Mouse (Mus musculus) embryonic facial prominence, embryonic 14.5 days (tissue): ENCODE results near the gene Syn3. TPM values are rescaled to one million over a fixed set of nuclear protein-coding genes. Genes with fewer than 3 reads are reported as not detected.

ENCODE experiments used
- ATAC-seq: fragments of 200-750 bp; cut with Nextera tagmentation; 2 replicates; pipeline ENCODE4 v1.8.0; 2017; ENCODE audit warnings: low read depth, moderate number of reproducible peaks, moderate TSS enrichment
- DNase-seq: peaks from one replicate; pipeline ENCODE4 v3.0.0-alpha.2; 2015; ENCODE audit warnings: low spot score
- H3K27ac ChIP-seq: fragments of 300-500 bp; sonication (generic); replicated peaks from 2 replicates; pipeline ENCODE4 v1.5.1; 2014; ENCODE audit warnings: low read depth, mild to moderate bottlenecking, low read length, moderate library complexity
- H3K27me3 ChIP-seq: fragments of 300-500 bp; sonication (generic); replicated peaks from 2 replicates; pipeline ENCODE4 v1.6.1; 2014; ENCODE audit warnings: low read length; ENCODE audit not compliant: control insufficient read depth, insufficient read depth
- H3K36me3 ChIP-seq: fragments of 300-500 bp; sonication (generic); 2 replicates; pipeline ENCODE4 v1.6.1; 2014; ENCODE audit warnings: low read length, mixed read lengths; ENCODE audit not compliant: control insufficient read depth, insufficient read depth
- H3K4me1 ChIP-seq: fragments of 300-500 bp; sonication (generic); 2 replicates; pipeline ENCODE4 v1.6.1; 2014; ENCODE audit warnings: antibody characterized with exemption, low read length; ENCODE audit not compliant: control insufficient read depth, insufficient read depth
- H3K4me2 ChIP-seq: fragments of 300-500 bp; sonication (generic); 2 replicates; pipeline ENCODE4 v1.6.1; 2014; ENCODE audit warnings: low read depth, mild to moderate bottlenecking, low read length, moderate library complexity, mixed read lengths
- H3K4me3 ChIP-seq: fragments of 300-500 bp; sonication (generic); 2 replicates; pipeline ENCODE4 v1.5.1; 2014; ENCODE audit warnings: low read depth, mild to moderate bottlenecking, low read length
- H3K9ac ChIP-seq: fragments of 300-500 bp; sonication (generic); 2 replicates; pipeline ENCODE4 v1.6.1; 2014; ENCODE audit warnings: low read depth, mild to moderate bottlenecking, low read length, moderate library complexity, mixed read lengths
- H3K9me3 ChIP-seq: fragments of 300-500 bp; sonication (generic); 2 replicates; pipeline ENCODE4 v1.6.1; 2016; ENCODE audit warnings: low read length; ENCODE audit not compliant: control insufficient read depth
- WGBS: fragments of 180-500 bp; shearing (Covaris S2); extraction: QIAGEN DNeasy Blood & Tissue Kit; methylation state at CpG from one replicate; pipeline ENCODE4 v1.1.7; 2014; 5-methylcytosine and 5-hydroxymethylcytosine counted together
- polyA plus RNA-seq: library from polyadenylated mRNA; unstranded; fragments of >200 nt; fragmentation: Nextera tagmentation; extraction: Ambion mirVana; gene quantifications from 2 replicates; pipeline ENCODE4 v1.2.1, GENCODE M21; 2014

Gene Syn3
- polyA plus RNA-seq, 1 experiment from 2014 or later, result 2.4 TPM

DNA sequence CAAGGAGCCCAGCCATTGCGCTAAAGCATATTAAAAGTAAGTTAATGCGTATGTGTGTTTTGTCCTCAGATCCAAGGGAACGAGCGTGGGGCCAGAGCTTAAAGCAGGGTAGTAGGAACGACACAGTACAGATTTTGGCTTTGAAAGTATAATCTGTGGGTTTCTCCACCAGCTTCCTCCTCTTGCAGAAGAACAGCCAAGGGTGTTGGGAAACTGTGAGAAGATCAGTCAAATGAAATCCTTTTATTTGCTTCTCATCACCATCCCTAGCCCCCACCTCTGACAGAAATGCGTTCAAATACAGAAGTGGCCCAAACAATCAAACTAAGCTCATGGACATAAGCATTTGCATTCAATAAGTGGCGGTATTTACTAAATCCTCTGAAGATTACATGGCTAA is 22.0 kb downstream of the Syn3 start:
- no peak overlapping the region for H3K9ac ChIP-seq
- no peak for DNase-seq
- H3K27ac ChIP-seq, result no peak overlapping the region
- H3K4me2 ChIP-seq, result no peak overlapping the region
- no peaks in the 10 kb centered on the region for H3K27me3 ChIP-seq
- H3K4me1 ChIP-seq, result 0 out of 2 replicates have a peak, but pooled peaks cover 3% of the 10 kb centered on the region
- no peak overlapping the region for H3K4me3 ChIP-seq
- no peaks in the 10 kb centered on the region for H3K9me3 ChIP-seq
- H3K36me3 ChIP-seq, result no peaks in the 10 kb centered on the region
- ATAC-seq, result no peak
- whole genome bisulfite sequencing, result 76% methylated on average over 7 of the region's 7 CpGs

DNA sequence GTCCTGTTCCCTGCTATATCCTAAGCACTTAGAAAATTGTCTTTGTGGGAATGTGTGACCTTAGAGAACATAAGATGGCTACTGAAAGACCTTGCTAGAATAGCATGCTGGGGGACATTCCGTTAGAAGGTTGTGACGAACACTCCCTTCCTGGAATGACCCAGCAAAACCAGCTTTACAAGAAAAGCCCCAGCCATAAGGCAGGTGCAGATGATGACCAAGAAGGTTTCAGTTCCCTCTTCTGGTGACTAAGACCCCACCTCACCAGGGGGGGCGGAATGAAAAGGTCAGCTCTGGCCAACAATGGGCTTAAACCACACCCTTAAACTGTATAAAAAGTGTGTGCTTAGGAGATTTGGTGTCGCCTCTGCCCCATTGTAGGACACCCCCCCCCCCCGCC is 23.4 kb downstream of the Syn3 start:
- Histone ChIP-seq H3K9me3 (no peaks in the 10 kb centered on the region), H3K9ac (no peak overlapping the region)
- WGBS, result 84% methylated on average over 5 of the region's 5 CpGs

DNA sequence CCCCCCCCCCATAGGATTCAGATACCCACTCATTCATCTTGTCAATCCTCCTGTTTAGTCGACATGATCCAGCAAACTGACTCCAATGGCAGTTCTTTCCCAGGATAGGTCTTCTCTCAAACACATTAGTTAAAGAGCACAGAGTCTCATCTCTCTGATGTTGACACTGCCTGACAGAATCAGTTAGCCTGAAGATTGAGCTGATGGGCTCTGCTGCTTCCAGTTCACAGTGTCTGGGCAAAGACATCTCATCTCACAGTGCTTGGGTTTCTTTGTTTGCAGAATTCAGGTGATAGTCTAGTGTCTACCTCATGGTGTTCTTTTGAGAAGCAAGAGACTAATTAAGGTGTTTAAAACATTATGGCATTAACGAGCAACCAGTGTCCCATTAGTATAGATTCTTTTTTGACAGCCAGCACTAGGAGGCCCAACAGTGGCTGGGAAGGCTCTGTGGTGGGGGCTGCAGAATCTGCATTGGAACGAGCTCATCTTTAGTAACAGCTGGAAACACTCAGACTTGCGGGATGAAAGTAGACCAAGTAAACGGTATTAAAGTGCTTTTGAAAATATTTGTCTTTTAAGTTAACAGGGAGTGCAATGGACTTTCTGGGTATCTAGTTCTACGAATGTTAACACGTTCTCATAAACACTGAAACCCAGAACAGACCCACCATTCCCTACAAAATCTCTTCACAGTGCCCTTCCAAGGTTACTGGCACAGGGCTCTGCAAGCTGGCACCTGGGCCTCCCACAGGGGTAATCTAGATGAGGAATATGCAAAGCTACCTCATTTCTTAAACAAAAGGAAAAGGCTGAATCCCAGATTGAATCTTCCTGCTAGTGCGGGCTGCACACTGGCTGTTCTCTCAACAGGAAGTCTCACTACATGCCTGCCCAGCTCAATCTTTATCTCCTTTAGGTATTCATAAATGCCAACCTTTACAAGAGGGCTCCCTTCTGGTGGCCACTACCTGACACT is 24.2 kb downstream of the Syn3 start:
- Histone ChIP-seq H3K4me2 (no peak overlapping the region), H3K27me3 (no peaks in the 10 kb centered on the region), H3K27ac (no peak overlapping the region), H3K36me3 (no peaks in the 10 kb centered on the region), H3K9me3 (no peaks in the 10 kb centered on the region), H3K4me1 (0 out of 2 replicates have a peak, but pooled peaks cover 3% of the 10 kb centered on the region), H3K4me3 (no peak overlapping the region), H3K9ac (no peak overlapping the region)
- ATAC-seq (no peak), DNase-seq (no peak)
- WGBS, result 45% methylated on average over 8 of the region's 8 CpGs

More for the DNA sequence above, 23.4 kb downstream of the Syn3 start:
- Histone ChIP-seq H3K36me3 (no peaks in the 10 kb centered on the region), H3K4me1 (0 out of 2 replicates have a peak, but pooled peaks cover 3% of the 10 kb centered on the region), H3K27me3 (no peaks in the 10 kb centered on the region), H3K27ac (no peak overlapping the region), H3K4me3 (no peak overlapping the region), H3K4me2 (no peak overlapping the region)
- no peak for ATAC-seq
- no peak for DNase-seq

DNA sequence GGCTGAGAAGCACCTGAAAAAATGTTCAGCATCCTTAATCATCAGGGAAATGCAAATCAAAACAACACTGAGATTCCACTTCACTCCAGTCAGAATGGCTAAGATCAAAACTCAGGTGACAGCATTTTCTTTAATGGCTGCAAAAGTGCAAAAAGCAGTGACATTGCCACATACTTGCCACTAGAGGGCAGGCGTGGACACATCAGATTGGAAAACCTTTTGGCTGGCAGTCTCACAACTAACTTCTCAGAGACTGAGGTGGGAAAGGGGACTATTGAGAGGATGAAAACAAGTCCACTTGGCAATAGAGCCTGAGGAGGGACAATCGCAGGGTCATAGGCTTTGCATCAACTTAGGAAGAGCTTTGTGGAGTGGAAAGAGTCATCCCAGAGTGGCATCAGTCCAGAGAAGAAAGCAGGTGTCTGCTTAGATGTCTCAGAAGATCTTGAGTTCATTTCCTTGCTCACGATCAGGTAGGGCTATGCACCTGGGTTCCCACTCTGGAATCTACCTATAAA is 25.0 kb downstream of the Syn3 start:
- H3K9ac ChIP-seq, result no peak overlapping the region
- 37% methylated on average over 3 of the region's 3 CpGs for WGBS
- peak; percentile 74 for DNase-seq
- no peak overlapping the region for H3K4me3 ChIP-seq
- H3K4me2 ChIP-seq, result no peak overlapping the region
- no peaks in the 10 kb centered on the region for H3K27me3 ChIP-seq
- H3K9me3 ChIP-seq, result no peaks in the 10 kb centered on the region
- 0 out of 2 replicates have a peak, but pooled peaks cover 3% of the 10 kb centered on the region for H3K4me1 ChIP-seq
- ATAC-seq, result no peak
- H3K36me3 ChIP-seq, result no peaks in the 10 kb centered on the region
- no peak overlapping the region for H3K27ac ChIP-seq

- Histone ChIP-seq H3K4me3 (no peak overlapping the region), H3K36me3 (no peaks in the 10 kb centered on the region), H3K27ac (no peak overlapping the region), H3K9me3 (no peaks in the 10 kb centered on the region), H3K27me3 (no peaks in the 10 kb centered on the region), H3K4me2 (no peak overlapping the region), H3K4me1 (no peaks in the 10 kb centered on the region), H3K9ac (no peak overlapping the region)
- DNase-seq (no peak), ATAC-seq (no peak)
- WGBS, result 65% methylated on average over 13 of the region's 13 CpGs
Observed at GRCm38 (mm10) chr10:86468612-86469546, 29.8 kb downstream of the Syn3 start.

- no peaks in the 10 kb centered on the region for H3K27me3 ChIP-seq
- WGBS, result 20% methylated on average over 5 of the region's 5 CpGs
- no peaks in the 10 kb centered on the region for H3K36me3 ChIP-seq
- no peak overlapping the region for H3K27ac ChIP-seq
- peak; percentile 86 for ATAC-seq
- H3K9ac ChIP-seq, result no peak overlapping the region
- peak; percentile 81 for DNase-seq
- H3K4me1 ChIP-seq, result no peaks in the 10 kb centered on the region
- no peaks in the 10 kb centered on the region for H3K9me3 ChIP-seq
- H3K4me2 ChIP-seq, result no peak overlapping the region
- H3K4me3 ChIP-seq, result no peak overlapping the region
Observed at GRCm38 (mm10) chr10:86463538-86464199, 35.0 kb downstream of the Syn3 start.

- Histone ChIP-seq H3K4me1 (no peaks in the 10 kb centered on the region), H3K36me3 (no peaks in the 10 kb centered on the region), H3K9ac (no peak overlapping the region), H3K4me2 (no peak overlapping the region), H3K27me3 (no peaks in the 10 kb centered on the region), H3K9me3 (no peaks in the 10 kb centered on the region), H3K27ac (no peak overlapping the region), H3K4me3 (no peak overlapping the region)
- no peak for DNase-seq
- WGBS, result 71% methylated on average over 1 of the region's 1 CpGs
- ATAC-seq, result no peak
Observed at GRCm38 (mm10) chr10:86459643-86460042, 39.1 kb downstream of the Syn3 start.

DNA sequence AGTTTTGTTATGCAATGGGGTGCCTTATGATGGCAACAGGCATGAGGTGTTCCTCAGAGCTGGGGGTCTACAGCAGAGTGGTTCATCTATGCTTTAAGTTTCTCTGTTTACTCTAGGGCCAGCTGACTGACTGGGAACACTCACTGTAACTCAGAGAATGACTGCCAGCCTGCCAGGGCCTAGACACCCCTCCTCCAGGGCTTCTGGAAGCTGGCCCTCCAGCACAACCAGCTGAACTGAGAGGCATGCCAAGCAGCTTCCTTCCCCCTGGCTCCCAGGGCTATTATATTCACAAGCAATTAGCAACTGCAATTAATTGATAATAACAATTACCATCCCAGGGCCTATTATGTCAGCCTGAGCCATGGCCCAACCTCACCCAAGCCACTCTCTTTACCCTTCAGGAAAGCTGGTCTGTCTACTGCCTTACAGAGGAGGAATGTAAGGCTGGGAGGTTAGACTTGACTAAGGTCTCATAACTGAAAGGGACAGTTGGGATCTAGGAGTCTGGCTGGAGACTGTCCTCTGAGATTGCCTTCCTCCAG is 41.0 kb downstream of the Syn3 start:
- Histone ChIP-seq H3K4me2 (no peak overlapping the region), H3K4me3 (no peak overlapping the region), H3K27me3 (no peaks in the 10 kb centered on the region), H3K27ac (no peak overlapping the region), H3K36me3 (no peaks in the 10 kb centered on the region), H3K4me1 (no peaks in the 10 kb centered on the region), H3K9me3 (no peaks in the 10 kb centered on the region), H3K9ac (no peak overlapping the region)
- DNase-seq (no peak), ATAC-seq (no peak)
